In the genomic region with DNA sequence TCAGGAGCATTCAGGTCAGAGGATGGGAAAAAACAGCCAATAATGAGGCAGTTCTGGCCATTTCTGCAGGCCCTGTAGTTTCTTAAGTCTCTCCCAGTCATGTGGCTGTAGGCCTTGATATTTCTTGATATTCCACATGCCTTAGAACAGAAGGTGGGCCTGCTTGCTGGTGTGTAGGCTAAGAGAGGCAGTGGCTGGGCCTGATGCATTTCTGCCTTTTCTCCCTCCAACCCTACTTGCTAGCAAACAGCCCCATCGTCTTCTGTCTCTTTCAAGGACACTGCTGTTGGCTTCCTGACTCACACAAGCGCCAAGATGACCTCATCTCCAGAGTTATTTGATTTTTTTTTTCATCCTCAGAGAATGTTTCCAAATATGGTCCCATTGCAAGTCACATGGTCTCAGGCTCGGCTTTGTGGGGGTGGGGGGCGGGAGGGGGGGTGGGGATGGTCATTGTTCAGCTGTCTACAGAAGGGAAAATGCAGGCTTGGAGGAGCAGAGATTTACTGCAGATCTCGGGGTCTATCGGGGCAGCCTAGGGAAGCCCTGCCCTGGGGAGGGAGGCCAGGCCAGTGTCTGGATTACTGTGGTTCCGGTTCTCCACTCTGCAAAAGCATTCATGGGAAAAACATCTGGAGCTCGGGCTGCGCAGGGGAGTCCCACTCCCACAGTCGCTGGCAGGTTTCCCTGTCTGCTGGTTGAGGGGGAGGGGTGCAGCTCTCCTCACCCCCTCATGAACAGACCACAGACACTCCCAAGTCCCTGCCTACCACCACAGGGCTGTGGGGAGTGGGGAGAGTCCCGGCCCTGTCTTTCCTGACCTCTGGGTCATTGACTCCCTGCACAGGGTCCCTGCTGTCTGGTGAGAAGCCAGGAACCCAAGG, we compare ENCODE assay signal across 8 mouse cellular contexts. TPM values are rescaled to one million over a fixed set of nuclear protein-coding genes. Genes with fewer than 3 reads are reported as not detected.
DNase-seq lines count a peak whose midpoint lies in the region; ATAC-seq lines count a peak whose summit lies in the region.

No protein-coding gene starts in this region.

- 13% methylated on average over 11 of the region's 11 CpGs for WGBS in intestine, embryonic 16.5 days

- H3K9ac ChIP-seq in intestine, embryonic 16.5 days (ENCODE audit: low read depth, low read length): peak overlapping the region; percentile 55

- no peaks in the 10 kb centered on the region for H3K9me3 ChIP-seq in intestine, embryonic 16.5 days (ENCODE audit: control insufficient read depth, low read length)

- H3K4me2 ChIP-seq in intestine, embryonic 16.5 days (ENCODE audit: low read depth, low read length): peak overlapping the region; percentile 22

- H3K36me3 ChIP-seq in intestine, embryonic 16.5 days (ENCODE audit: control insufficient read depth, insufficient read depth, low read length): no peaks in the 10 kb centered on the region

- peak; percentile 82 for ATAC-seq in intestine, embryonic 16.5 days

- peak; percentile 62 for DNase-seq in ES-CJ7 (ENCODE audit: low read depth, low spot score)
- peak; percentile 61 for DNase-seq in embryo, embryonic 10 days (ENCODE audit: low spot score)
- DNase-seq in gastrocnemius, postnatal 4 days (ENCODE audit: low spot score in 2 of 2): peak; percentile 60 to 79
- DNase-seq in lung, adult 18-20 months: peak; percentile 33 to 47
- peak; percentile 63 for DNase-seq in ovary, postnatal 10 days (ENCODE audit: low spot score)
- no peak for DNase-seq in natural killer cell, adult 2 months (ENCODE audit: low spot score in 2 of 2)
- DNase-seq in cerebellum, adult 11-12 months: no peak

- peak overlapping the region; percentile 95 for H3K27ac ChIP-seq in intestine, embryonic 16.5 days (ENCODE audit: low read length)

- H3K4me1 ChIP-seq in intestine, embryonic 16.5 days (ENCODE audit: control insufficient read depth, insufficient read depth, low read length): peaks cover 23% of the 10 kb centered on the region

- no peaks in the 10 kb centered on the region for H3K27me3 ChIP-seq in intestine, embryonic 16.5 days (replicated peaks; ENCODE audit: control insufficient read depth, insufficient read depth, low read length)

- H3K4me3 ChIP-seq in intestine, embryonic 16.5 days (ENCODE audit: low read length): no peak overlapping the region

RNA-seq across cellular contexts. Expression of gene Apol6, which starts 7.0 kb away (rescaled TPM):
- total RNA-seq in gastrocnemius, postnatal 4 days (2021): 1 to 10 TPM; 5.9 to 7.8 TPM
- 0.38 and 0.42 TPM in 2 replicates for polyA plus RNA-seq in intestine, embryonic 16.5 days (2015; fragmentation: Nextera tagmentation; extraction: Ambion mirVana)

RNA-seq across cellular contexts. Expression of gene Mb, which starts 12.9 kb away (rescaled TPM):
- 100 to 1,000 TPM; 153 to 201 TPM for total RNA-seq in gastrocnemius, postnatal 4 days (2021)
- 0.48 and 0.56 TPM in 2 replicates for polyA plus RNA-seq in intestine, embryonic 16.5 days (2015; fragmentation: Nextera tagmentation; extraction: Ambion mirVana)

Comparison
In these comparisons a context has a peak if more than half of its experiments do, and no peak if none do; other contexts are left out.
1. DNase-seq: peak in ES-CJ7 (single experiment), embryo, embryonic 10 days (single experiment), gastrocnemius, postnatal 4 days (2 of 2), lung, adult 18-20 months (2 of 2) and ovary, postnatal 10 days (single experiment); none in natural killer cell, adult 2 months (0 of 2) and cerebellum, adult 11-12 months (single experiment).